Mouse (Mus musculus) ES-Bruce4 (cell line): ENCODE data around the gene Cacng4.

ENCODE experiments used
- CTCF ChIP-seq: IDR thresholded peaks from one replicate; pipeline ENCODE4 v1.8.1; 2011; ENCODE audit warnings: low read depth, low read length
- EP300 ChIP-seq: IDR thresholded peaks from 2 replicates; pipeline ENCODE4 v1.6.1; 2011; ENCODE audit warnings: low read depth, low read length; ENCODE audit not compliant: insufficient read depth

DNA sequence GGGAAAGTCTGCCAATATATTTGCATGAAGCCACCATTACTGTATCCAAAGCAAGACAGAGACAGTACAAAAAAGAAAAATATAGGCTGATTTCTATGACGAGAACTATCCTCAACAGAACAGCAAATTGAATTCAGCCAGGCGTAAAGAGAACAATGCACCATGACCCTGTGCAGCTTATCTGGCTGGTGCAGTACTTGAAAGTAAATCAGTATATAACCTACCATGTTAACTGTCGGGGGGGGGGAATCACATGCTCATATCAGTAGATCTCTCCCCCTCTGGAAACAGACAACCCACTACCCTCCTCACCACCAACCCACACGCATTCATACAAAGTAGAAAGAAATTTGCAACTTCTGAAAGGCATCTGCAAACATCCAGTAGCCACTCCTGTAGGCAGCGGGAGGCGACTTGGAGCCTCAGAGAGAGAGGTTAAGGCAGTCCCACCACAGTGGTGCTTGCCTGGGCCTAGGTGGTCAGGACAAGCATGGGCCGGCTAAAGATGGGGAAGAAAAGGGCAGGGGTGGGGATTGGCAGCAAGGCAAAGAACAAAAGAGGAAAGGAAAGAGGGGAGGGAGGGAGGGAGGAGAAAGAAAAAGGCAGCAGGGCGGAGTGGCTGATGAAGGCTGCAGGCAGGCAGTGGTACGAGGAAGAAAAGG, 111.5 kb downstream of the Cacng4 start:
- TF ChIP-seq CTCF (no peak), EP300 (no peak)
